ENCODE assay signal across 9 mouse cellular contexts in genomic region chr3:94398943-94399481, GRCm38 (mm10). TPM values are rescaled to one million over a fixed set of nuclear protein-coding genes. Genes with fewer than 3 reads are reported as not detected.
DNase-seq lines count a peak whose midpoint lies in the region; ATAC-seq lines count a peak whose summit lies in the region.
"Had no signal": no experiment of that assay in that cellular context is flagged by ENCODE, and none has a peak within 500 bp of the region (broad histone marks: within the 10 kb centered on the region; RNA-seq: fewer than 3 reads in every experiment).

No protein-coding gene starts in this region.

- H3K9me3 ChIP-seq in heart, embryonic 12.5 days (replicated peaks) = no peaks in the 10 kb centered on the region
- H3K9me3 ChIP-seq in hindbrain, embryonic 13.5 days = no peaks in the 10 kb centered on the region
- no peaks in the 10 kb centered on the region for H3K9me3 ChIP-seq in midbrain, embryonic 10.5 days (replicated peaks)

- H3K4me3 ChIP-seq in heart, embryonic 12.5 days = peak overlapping the region; percentile 34
- peak overlapping the region; percentile 40 for H3K4me3 ChIP-seq in hindbrain, embryonic 13.5 days
- peak overlapping the region; percentile 56 for H3K4me3 ChIP-seq in midbrain, embryonic 10.5 days

- H3K4me2 ChIP-seq in heart, embryonic 12.5 days = peak overlapping the region; percentile 66
- H3K4me2 ChIP-seq in hindbrain, embryonic 13.5 days = peak overlapping the region; percentile 76

- peak overlapping the region; percentile 52; the same call in 1 of the 2 replicates for H3K9ac ChIP-seq in heart, embryonic 12.5 days
- H3K9ac ChIP-seq in hindbrain, embryonic 13.5 days = peak overlapping the region; percentile 77

- no peak overlapping the region for H3K27ac ChIP-seq in heart, embryonic 12.5 days (ENCODE audit: poor library complexity, severe bottlenecking)
- H3K27ac ChIP-seq in hindbrain, embryonic 13.5 days = no peak overlapping the region
- H3K27ac ChIP-seq in midbrain, embryonic 10.5 days (replicated peaks) = peak overlapping the region; percentile 78

- ATAC-seq in heart, embryonic 12.5 days (ENCODE audit: insufficient number of reproducible peaks, low FRiP score) = no peak
- ATAC-seq in hindbrain, embryonic 13.5 days (ENCODE audit: low FRiP score) = peak; percentile 65

- no peaks in the 10 kb centered on the region for H3K36me3 ChIP-seq in heart, embryonic 12.5 days
- H3K36me3 ChIP-seq in hindbrain, embryonic 13.5 days = no peaks in the 10 kb centered on the region
- H3K36me3 ChIP-seq in midbrain, embryonic 10.5 days = no peaks in the 10 kb centered on the region

- H3K4me1 ChIP-seq in heart, embryonic 12.5 days (replicated peaks) = peaks cover 5% of the 10 kb centered on the region; the same call in 1 of the 2 replicates
- peaks cover 23% of the 10 kb centered on the region for H3K4me1 ChIP-seq in hindbrain, embryonic 13.5 days (replicated peaks)
- peaks cover 39% of the 10 kb centered on the region for H3K4me1 ChIP-seq in midbrain, embryonic 10.5 days

- no peak for DNase-seq in heart, adult 9 months (ENCODE audit: low spot score in 2 of 2)
- peak; percentile 35 for DNase-seq in NIH3T3 (ENCODE audit: low read depth)
- DNase-seq in embryo, embryonic 9.5 days (ENCODE audit: extremely low spot score) = peak; percentile 50
- DNase-seq in midbrain, embryonic 10.5 days (ENCODE audit: low spot score) = peak; percentile 47
- peak; percentile 58 for DNase-seq in thymus, postnatal 0 days (ENCODE audit: low spot score)
- DNase-seq in yolk sac, embryonic 10.5 days (ENCODE audit: low spot score) = no peak

- peaks cover 81% of the 10 kb centered on the region for H3K27me3 ChIP-seq in heart, embryonic 12.5 days (replicated peaks)
- peaks cover 54% of the 10 kb centered on the region for H3K27me3 ChIP-seq in hindbrain, embryonic 13.5 days
- peaks cover 78% of the 10 kb centered on the region for H3K27me3 ChIP-seq in midbrain, embryonic 10.5 days (ENCODE audit: low read depth, poor library complexity, severe bottlenecking)

- WGBS in heart, embryonic 12.5 days = 2% methylated on average over 20 of the region's 20 CpGs
- 2% methylated on average over 20 of the region's 20 CpGs for WGBS in hindbrain, embryonic 13.5 days
- WGBS in midbrain, embryonic 10.5 days = 2% methylated on average over 20 of the region's 20 CpGs

RNA-seq across cellular contexts. Expression of gene Lingo4, which starts 0.7 kb away (rescaled TPM):
- polyA plus RNA-seq in heart, embryonic 12.5 days (2016; fragmentation: Nextera tagmentation; extraction: Ambion mirVana) = not detected in 2 replicates
- 0.81 and 0.96 TPM in 2 replicates for polyA plus RNA-seq in hindbrain, embryonic 13.5 days (2015; fragmentation: Nextera tagmentation; extraction: Ambion mirVana)
- polyA plus RNA-seq in midbrain, embryonic 10.5 days (2016; fragmentation: Nextera tagmentation; extraction: Ambion mirVana) = 0.71 and 0.72 TPM in 2 replicates
- polyA plus RNA-seq in thymus, postnatal 0 days (2015; fragmentation: Nextera tagmentation; extraction: Ambion mirVana) = 8.2 and 14.0 TPM in 2 replicates

RNA-seq across cellular contexts. Expression of gene Tdrkh, which starts 14.1 kb away (rescaled TPM):
- polyA plus RNA-seq in heart, embryonic 12.5 days (2016; fragmentation: Nextera tagmentation; extraction: Ambion mirVana) = 8.5 and 9.7 TPM in 2 replicates
- 58.8 and 59.7 TPM in 2 replicates for polyA plus RNA-seq in hindbrain, embryonic 13.5 days (2015; fragmentation: Nextera tagmentation; extraction: Ambion mirVana)
- 45.2 and 53.8 TPM in 2 replicates for polyA plus RNA-seq in midbrain, embryonic 10.5 days (2016; fragmentation: Nextera tagmentation; extraction: Ambion mirVana)
- 34.3 and 39.1 TPM in 2 replicates for polyA plus RNA-seq in thymus, postnatal 0 days (2015; fragmentation: Nextera tagmentation; extraction: Ambion mirVana)
- polyA plus RNA-seq: small intestine, adult 2 months had no signal

RNA-seq across cellular contexts. Expression of gene Rorc, which starts 26.4 kb away (rescaled TPM):
- 0.92 and 1.5 TPM in 2 replicates for polyA plus RNA-seq in heart, embryonic 12.5 days (2016; fragmentation: Nextera tagmentation; extraction: Ambion mirVana)
- 0.42 and 0.50 TPM in 2 replicates for polyA plus RNA-seq in hindbrain, embryonic 13.5 days (2015; fragmentation: Nextera tagmentation; extraction: Ambion mirVana)
- 0.14 TPM in 1 of 2 replicates, not detected in the other for polyA plus RNA-seq in midbrain, embryonic 10.5 days (2016; fragmentation: Nextera tagmentation; extraction: Ambion mirVana)
- 170 and 185 TPM in 2 replicates for polyA plus RNA-seq in thymus, postnatal 0 days (2015; fragmentation: Nextera tagmentation; extraction: Ambion mirVana)

RNA-seq across cellular contexts. Expression of gene C2cd4d, which starts 36.8 kb away (rescaled TPM):
- 0.66 and 0.90 TPM in 2 replicates for polyA plus RNA-seq in heart, embryonic 12.5 days (2016; fragmentation: Nextera tagmentation; extraction: Ambion mirVana)
- polyA plus RNA-seq in hindbrain, embryonic 13.5 days (2015; fragmentation: Nextera tagmentation; extraction: Ambion mirVana) = 1.7 and 1.8 TPM in 2 replicates
- polyA plus RNA-seq in midbrain, embryonic 10.5 days (2016; fragmentation: Nextera tagmentation; extraction: Ambion mirVana) = 0.23 and 0.68 TPM in 2 replicates
- 1.8 and 3.6 TPM in 2 replicates for polyA plus RNA-seq in thymus, postnatal 0 days (2015; fragmentation: Nextera tagmentation; extraction: Ambion mirVana)

RNA-seq across cellular contexts. Expression of gene Mrpl9, which starts 44.1 kb away (rescaled TPM):
- polyA plus RNA-seq in heart, embryonic 12.5 days (2016; fragmentation: Nextera tagmentation; extraction: Ambion mirVana) = 57.4 and 62.0 TPM in 2 replicates
- polyA plus RNA-seq in hindbrain, embryonic 13.5 days (2015; fragmentation: Nextera tagmentation; extraction: Ambion mirVana) = 58.8 and 62.2 TPM in 2 replicates
- polyA plus RNA-seq in midbrain, embryonic 10.5 days (2016; fragmentation: Nextera tagmentation; extraction: Ambion mirVana) = 71.7 and 72.9 TPM in 2 replicates
- polyA plus RNA-seq in thymus, postnatal 0 days (2015; fragmentation: Nextera tagmentation; extraction: Ambion mirVana) = 63.5 and 73.6 TPM in 2 replicates

Comparison
In these comparisons a context has a peak if more than half of its experiments do, and no peak if none do; other contexts are left out.
1. DNase-seq: peak in NIH3T3 (single experiment), embryo, embryonic 9.5 days (single experiment), midbrain, embryonic 10.5 days (single experiment) and thymus, postnatal 0 days (single experiment); none in heart, adult 9 months (0 of 2) and yolk sac, embryonic 10.5 days (single experiment).
2. RNA of gene Rorc, which starts 26.4 kb away (polyA plus RNA-seq): 170 to 185 TPM in thymus, postnatal 0 days; 0.92 to 1.5 TPM in heart, embryonic 12.5 days, 0.42 to 0.50 TPM in hindbrain, embryonic 13.5 days and 0.14 TPM in midbrain, embryonic 10.5 days; every median in the first group is over 10 times any median in the second.
3. Peak in every context shown above with its lines, with median percentiles within 50 percentile points of each other: H3K4me3 ChIP-seq.